Mouse (Mus musculus) effector memory CD4-positive, alpha-beta T cell, adult 5 months (primary cell): ENCODE data around the gene Ddx39. TPM values are rescaled to one million over a fixed set of nuclear protein-coding genes. Genes with fewer than 3 reads are reported as not detected.

Source experiments
- polyA plus RNA-seq: library from polyadenylated mRNA; unstranded; fragments of 100-300 nt; shearing (Covaris generic); gene quantifications from one replicate; pipeline ENCODE4 v1.2.1, GENCODE M21; 2017

Ddx39 gene
- 123 TPM for polyA plus RNA-seq

DNA sequence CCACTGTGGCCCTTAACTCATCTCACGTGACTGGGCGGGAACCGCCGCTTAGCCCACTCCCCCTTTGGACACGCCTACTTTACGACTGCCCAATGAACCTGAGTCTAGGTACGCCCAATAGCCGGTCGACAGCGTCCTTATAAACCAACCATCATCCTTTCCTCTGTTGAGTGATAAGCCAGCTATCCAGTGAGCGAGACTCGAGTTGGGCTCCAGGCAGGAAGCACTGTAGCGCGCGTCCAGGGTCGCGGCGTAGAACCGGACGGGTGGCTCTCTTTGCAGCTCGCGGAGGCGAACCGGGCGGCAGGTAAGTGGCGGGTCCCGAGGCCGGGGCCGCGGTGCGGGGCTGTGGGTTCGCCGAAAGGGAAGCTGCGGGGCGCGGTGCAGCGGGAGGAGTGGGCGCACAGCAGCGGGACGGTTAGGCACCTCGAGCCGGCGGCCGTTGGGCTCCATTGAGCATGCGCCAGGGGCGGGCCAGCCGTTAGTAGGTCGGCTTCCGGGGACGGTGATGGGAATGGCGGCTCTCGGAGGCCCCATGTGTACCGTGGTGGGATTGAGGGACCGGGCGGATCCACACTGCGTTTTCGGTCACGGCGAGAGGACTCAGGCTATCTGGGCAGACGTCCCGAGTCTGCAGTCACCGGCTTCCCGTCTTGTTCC, at the start of gene Ddx39:
Ddx39 (plus strand) TSS at position 147 of the 660 bp plus-strand sequence.

DNA sequence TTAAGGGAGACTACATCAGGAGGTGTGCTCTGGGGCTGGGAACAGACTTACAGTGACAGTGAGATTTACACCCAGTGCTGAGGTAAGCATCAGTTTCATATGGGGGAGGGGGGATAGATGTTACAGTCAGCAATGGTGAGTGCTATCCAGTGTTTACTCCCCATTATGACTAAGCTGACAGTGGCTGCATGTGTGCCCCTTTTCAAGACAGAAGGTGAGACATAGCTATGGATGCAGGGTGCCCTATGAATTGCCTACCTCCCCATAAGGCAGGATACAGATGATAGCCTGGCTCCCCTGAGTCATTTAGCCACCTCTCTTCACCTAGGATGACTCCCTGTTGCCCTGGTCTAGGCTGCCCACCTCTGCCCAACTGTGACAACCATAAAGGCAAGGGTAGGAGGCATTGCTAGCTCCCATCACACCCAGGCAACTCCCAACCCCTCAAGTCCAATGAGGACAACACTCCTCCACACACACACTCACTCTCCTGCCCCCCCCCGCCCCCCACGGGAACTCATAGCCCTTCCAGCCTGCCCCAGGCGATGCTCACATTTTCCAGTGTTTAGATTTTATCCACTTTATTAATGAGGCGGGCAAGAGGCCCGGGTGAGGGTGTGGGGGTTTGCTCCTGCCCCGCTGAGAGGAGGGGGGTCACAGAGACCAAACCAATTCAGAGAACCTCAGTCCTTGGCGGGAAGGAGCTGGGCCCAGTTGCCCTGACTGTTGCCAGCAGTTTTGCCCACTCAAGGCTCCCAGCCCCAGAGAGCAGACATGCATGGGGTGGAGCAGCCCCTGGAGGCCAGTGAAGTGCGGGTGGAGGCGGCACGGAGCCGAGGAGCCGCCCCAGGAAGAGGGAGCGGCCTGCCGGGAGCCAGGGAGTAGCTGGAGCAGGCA, 48.8 kb upstream of the Ddx39 start, which contains the start of gene Ptger1:
Ptger1 (plus strand) TSS at position 710 of the 897 bp plus-strand sequence.

DNA sequence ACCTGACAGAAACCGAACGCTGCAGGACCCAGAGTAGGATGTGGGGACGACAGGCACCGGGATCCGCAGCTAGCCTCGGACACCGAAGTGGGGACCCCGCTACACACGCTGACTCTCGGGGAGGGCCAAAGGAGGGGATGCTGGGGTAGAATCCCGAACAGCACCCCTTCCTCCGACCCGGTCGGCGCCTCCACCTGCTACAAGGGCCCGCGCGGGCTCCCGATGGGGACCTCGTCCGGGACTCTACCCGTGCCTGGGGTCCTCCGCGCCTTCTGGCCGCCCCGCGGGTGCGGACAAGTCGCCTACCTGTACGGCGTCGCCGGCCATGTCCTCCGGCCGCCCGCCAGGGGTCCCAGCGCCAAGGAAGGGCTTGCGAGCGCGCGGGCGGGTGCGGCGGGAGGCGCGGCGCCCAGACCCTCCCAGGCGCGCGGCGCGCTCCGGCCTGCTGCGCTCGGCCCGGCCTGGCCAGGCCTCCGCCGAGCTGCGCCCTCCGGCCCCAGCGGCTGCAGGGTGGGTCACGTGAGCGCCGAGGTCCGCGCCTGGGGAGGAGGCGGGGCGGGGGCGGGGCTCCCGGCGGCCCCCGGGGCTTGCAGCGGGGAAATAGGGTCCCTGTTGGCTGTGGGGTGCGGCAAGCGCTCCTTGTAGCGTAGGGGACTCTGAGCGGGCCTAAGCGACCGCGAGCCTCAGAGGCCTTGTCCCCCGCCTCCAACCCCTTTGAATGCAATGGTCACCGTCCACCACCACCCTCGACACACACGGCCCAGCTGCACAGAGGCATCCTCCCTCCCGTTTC, 16.1 kb upstream of the Ddx39 start, which contains the start of gene Pkn1:
Pkn1 (minus strand) TSS at position 519 of the 793 bp plus-strand sequence.

DNA sequence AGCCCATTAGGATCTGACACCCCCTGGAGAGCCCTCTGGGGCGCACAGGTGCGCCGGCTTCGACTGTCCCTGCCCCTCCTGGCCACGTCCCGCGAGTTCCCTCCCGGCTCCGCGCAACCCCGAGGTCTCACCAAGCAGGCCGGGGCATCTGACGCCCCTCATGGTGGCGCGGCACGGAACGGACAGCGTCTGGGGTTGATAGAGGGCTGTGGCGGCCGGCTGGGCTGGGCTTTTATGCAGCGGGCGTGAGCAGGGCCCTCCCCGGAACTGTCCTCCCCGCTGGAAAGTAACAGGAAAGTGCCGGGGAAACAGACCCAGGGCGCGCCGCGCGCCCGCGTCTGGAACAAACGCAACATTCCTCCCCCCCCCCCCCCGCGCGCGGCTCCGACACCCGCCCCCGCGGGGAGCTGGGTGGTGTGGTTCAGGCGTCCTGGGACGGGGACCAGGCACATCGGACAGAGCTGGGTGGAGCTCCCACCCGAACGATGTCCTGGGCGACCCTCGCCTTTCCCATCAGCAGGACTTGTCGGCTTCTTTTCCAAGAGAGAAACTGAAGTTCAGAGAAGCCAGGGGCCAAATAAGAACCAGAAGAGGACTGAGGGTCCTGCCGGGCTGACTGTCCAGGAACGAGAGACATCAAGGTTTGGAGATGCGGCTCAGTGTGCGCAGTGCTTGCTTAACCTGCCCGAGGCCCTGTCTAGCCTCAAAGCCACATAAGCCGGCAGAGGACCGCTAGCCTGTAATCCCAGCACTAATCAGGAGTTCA, 26.2 kb downstream of the Ddx39 start, which contains the start of gene Adgre5:
Adgre5 (minus strand) TSS at position 351 of the 766 bp plus-strand sequence.

Other genes with a start within 250 kb of the Ddx39 start
- not detected for gene Olfr370, start 179.4 kb upstream of the Ddx39 start, polyA plus RNA-seq
- 110 TPM for gene Ndufb7, start 148.5 kb upstream of the Ddx39 start, polyA plus RNA-seq
- 299 TPM for gene Tecr, start 107.2 kb upstream of the Ddx39 start, polyA plus RNA-seq
- gene Dnajb1, start 107.0 kb upstream of the Ddx39 start, polyA plus RNA-seq: 530 TPM
- gene Gipc1, start 62.5 kb upstream of the Ddx39 start, polyA plus RNA-seq: 18.1 TPM
- gene Ptger1, start 48.5 kb upstream of the Ddx39 start, polyA plus RNA-seq: 3.3 TPM
- 211 TPM for gene Pkn1, start 16.0 kb upstream of the Ddx39 start, polyA plus RNA-seq
- 477 TPM for gene Adgre5, start 26.1 kb downstream of the Ddx39 start, polyA plus RNA-seq
- gene Adgrl1, start 184.9 kb downstream of the Ddx39 start, polyA plus RNA-seq: 7.7 TPM
- gene Gm10644, start 240.0 kb downstream of the Ddx39 start, polyA plus RNA-seq: 0.62 TPM
- gene Asf1b, start 240.3 kb downstream of the Ddx39 start, polyA plus RNA-seq: 7.1 TPM